Mouse (Mus musculus) T-helper 2 cell (primary cell): ENCODE measurements around the gene Cks2.

Experiments used
- in situ Hi-C: fragments of 300-600 bp; cut with MboI, MseI; formaldehyde crosslinking; loops from one replicate; pipeline ENCODE4 v1.15.1; 2025; ENCODE audit warnings: high pct_unique_total_duplicates

Gene Cks2

DNA sequence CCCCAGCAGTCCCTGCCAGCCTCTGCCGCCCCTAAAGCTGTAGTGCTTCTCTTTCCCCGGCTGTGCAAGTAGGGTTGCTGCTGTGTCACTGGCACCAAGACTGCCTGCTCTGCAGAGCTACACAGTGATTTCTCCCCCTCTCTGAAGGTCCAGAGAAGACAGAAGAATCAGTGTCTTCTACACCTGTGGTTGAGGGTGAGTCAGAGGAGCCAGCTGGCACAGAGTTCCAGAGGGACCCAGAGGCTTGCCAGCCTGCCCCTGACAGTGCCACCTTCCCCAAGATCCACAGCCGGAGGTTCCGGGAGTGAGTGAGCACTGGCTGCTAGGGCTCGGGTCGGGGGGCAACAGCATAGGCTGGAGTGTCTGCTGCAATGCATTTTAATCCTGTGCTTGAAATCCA, 33.7 kb downstream of the Cks2 start:
- in situ Hi-C loops, result loop anchor here (10.0 kb wide), 1 partner anchor 1964 kb away; no protein-coding TSS in a partner anchor

DNA sequence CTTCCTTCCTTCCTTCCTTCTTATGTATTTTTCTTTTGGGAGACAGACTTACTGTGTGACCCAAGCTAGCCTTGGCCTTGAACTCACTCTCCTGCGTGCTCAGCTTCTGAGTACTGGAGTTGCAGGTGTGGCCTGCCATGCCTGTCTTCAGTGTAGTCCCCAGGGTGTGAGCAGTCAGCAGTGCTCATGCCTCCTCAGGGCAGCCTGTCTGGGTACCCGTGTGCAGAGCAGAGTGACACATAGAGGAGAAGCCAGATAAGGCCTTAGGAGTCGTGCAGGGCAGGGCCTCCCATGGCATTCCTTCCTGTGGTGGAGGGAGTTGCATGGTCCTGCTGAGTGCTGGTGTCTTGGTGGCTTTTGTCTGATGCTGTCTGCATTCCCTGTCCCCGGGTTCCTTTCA, 34.3 kb downstream of the Cks2 start:
- in situ Hi-C loops, result loop anchor here (10.0 kb wide), 1 partner anchor 1965 kb away; no protein-coding TSS in a partner anchor

DNA sequence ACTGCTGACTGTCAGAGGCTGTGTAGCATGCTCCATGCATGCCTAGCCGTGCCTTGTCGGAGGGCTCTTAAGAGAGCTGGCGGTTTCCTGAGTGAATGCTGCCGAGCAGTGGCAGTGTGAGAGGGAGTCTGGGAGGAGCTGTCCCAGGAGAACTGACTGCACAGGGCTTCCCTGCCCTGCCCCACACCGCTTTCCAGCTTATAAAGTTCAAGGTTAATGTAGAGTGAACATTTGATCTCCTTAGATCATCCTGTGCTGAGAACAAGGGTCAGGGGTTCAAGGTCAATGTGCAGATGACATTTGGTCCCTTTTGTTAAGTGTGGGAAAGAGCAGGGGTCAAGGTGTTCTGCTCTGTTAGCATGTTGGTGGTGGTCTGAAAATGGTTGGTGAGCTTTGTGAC, 36.0 kb downstream of the Cks2 start:
- in situ Hi-C loops, result no loop called here

DNA sequence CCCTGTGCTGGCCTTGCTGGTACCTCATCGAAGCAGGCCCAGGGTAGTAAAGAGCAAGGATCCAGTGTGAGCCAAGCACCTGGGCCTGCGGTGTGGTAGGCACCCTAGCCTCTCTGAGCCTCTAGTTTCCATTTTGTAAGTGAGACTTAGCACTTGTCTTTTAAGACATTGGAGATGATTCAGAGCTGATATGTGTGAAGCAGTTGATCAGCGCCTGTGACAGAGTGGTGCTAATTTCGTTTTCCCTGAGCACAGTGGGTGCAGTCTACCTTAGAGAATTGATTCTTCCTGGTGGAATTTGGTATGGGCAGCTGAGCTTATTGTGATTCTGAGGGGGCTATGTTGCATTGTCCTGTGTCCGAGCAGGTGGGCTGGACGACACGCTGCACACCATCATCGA, 36.6 kb downstream of the Cks2 start:
- in situ Hi-C loops, result no loop called here

- in situ Hi-C loops, result no loop called here
These were observed 40.4 kb downstream of the Cks2 start for GRCm38 (mm10) chr13:51685290-51685966.

DNA sequence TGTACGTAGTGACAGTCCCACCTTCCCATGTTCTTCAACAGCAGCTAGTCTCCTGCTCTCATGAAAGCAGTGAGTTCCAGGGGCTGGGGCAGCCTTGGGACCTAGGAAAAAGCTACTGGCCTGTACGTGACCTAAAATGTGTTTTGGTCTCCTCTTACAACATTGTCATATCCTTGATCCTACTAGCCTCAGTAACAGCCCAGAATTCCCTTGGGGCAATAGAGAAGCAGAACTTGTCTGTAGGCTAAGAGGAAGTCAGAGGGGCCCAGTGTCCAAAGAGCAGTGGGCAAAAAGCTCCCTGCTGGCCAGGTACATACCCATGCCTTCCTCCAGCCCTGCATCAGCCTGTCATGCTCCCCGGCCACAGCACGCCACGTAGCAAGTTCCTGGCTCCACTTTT, 41.9 kb downstream of the Cks2 start:
- in situ Hi-C loops, result no loop called here

- in situ Hi-C loops, result no loop called here
These were observed 43.7 kb downstream of the Cks2 start for GRCm38 (mm10) chr13:51688688-51689087.

- in situ Hi-C loops, result loop anchor here (10.0 kb wide), 1 partner anchor 1548 kb away; no protein-coding TSS in a partner anchor
These were observed 51.4 kb downstream of the Cks2 start for GRCm38 (mm10) chr13:51696481-51696880.

- in situ Hi-C loops, result loop anchor here (10.0 kb wide), 1 partner anchor 1547 kb away; no protein-coding TSS in a partner anchor
These were observed 52.4 kb downstream of the Cks2 start for GRCm38 (mm10) chr13:51697455-51697854.

- in situ Hi-C loops, result loop anchor here (10.0 kb wide), 1 partner anchor 1547 kb away; no protein-coding TSS in a partner anchor
These were observed 52.9 kb downstream of the Cks2 start for GRCm38 (mm10) chr13:51697897-51698296.

DNA sequence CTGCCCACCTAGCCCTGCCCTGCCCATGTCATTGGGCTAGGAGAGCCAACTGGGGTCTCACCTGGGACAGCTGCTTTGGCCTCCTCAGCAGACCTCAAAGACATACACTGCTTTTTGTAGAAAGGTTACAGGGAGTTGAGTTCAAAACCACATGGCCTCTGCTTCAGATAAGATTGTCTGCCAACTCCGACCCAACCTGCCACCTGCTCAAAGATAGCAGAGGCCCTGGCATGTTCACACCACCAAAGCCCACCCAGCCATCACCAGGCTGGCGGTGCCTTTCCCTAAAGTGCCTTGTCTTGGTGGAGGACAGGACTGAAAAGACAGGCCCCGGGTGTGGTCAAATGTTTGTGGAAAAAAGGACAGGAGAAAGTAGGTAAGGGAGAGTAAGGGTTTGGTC, 53.3 kb downstream of the Cks2 start:
- in situ Hi-C loops, result loop anchor here (10.0 kb wide), 1 partner anchor 1546 kb away; no protein-coding TSS in a partner anchor
